Mouse (Mus musculus) C2C12 (cell line): ENCODE results near the gene Csnk2a2.

Experiments
- CTCF ChIP-seq: IDR thresholded peaks from one replicate; pipeline ENCODE4 v1.5.1; 2011; ENCODE audit not compliant: control insufficient read depth, insufficient read depth, insufficient read length
- MAX ChIP-seq: IDR thresholded peaks from one replicate; pipeline ENCODE4 v1.6.1; 2011; ENCODE audit warnings: mild to moderate bottlenecking, control low read depth
- USF1 ChIP-seq: IDR thresholded peaks from one replicate; pipeline ENCODE4 v1.6.1; 2011; ENCODE audit warnings: low read depth, mild to moderate bottlenecking, control low read depth, moderate library complexity

GRCm38 (mm10) chr8:95434686-95435439 is 55.0 kb downstream of the Csnk2a2 start, which contains the start of gene Cfap20:
- TF ChIP-seq MAX (peak; percentile 80), CTCF (no peak), USF1 (peak; percentile 67)
